Mouse (Mus musculus): ENCODE data around the gene Rab6a. TPM values are rescaled to one million over a fixed set of nuclear protein-coding genes. Genes with fewer than 3 reads are reported as not detected.

Rab6a gene
- 74.6 and 94.8 TPM in 2 replicates for polyA plus RNA-seq (2015; fragmentation: Nextera tagmentation; extraction: Ambion mirVana)

GRCm38 (mm10) chr7:100607214-100608129 is at the start of gene Rab6a:
Gene Rab6a, plus strand, starts transcription at chr7:100607410.

GRCm38 (mm10) chr7:100608130-100608741 is 1.0 kb downstream of the Rab6a start, which contains the start of gene Mrpl48:
Gene Mrpl48, minus strand, starts transcription at chr7:100608301.

GRCm38 (mm10) chr7:100662231-100662630 is 55.0 kb downstream of the Rab6a start, which contains the start of gene Plekhb1:
Gene Plekhb1, minus strand, starts transcription at chr7:100662414.

Other genes starting within 250 kb of the Rab6a start
- 7.0 and 7.6 TPM in 2 replicates for gene C2cd3, start 235.2 kb upstream of the Rab6a start, polyA plus RNA-seq (2015; fragmentation: Nextera tagmentation; extraction: Ambion mirVana)
- gene Ppme1, start 235.1 kb upstream of the Rab6a start, polyA plus RNA-seq (2015; fragmentation: Nextera tagmentation; extraction: Ambion mirVana): 31.2 and 35.7 TPM in 2 replicates
- gene Ucp3, start 134.4 kb upstream of the Rab6a start, polyA plus RNA-seq (2015; fragmentation: Nextera tagmentation; extraction: Ambion mirVana): 0.76 and 1.1 TPM in 2 replicates
- 205 and 275 TPM in 2 replicates for gene Ucp2, start 114.1 kb upstream of the Rab6a start, polyA plus RNA-seq (2015; fragmentation: Nextera tagmentation; extraction: Ambion mirVana)
- gene Dnajb13, start 92.5 kb upstream of the Rab6a start, polyA plus RNA-seq (2015; fragmentation: Nextera tagmentation; extraction: Ambion mirVana): 0.30 and 0.48 TPM in 2 replicates
- 10.5 and 14.4 TPM in 2 replicates for gene Coa4, start 70.3 kb upstream of the Rab6a start, polyA plus RNA-seq (2015; fragmentation: Nextera tagmentation; extraction: Ambion mirVana)
- 102 and 107 TPM in 2 replicates for gene Mrpl48, start 891 bp downstream of the Rab6a start, polyA plus RNA-seq (2015; fragmentation: Nextera tagmentation; extraction: Ambion mirVana)
- gene Plekhb1, start 55.0 kb downstream of the Rab6a start, polyA plus RNA-seq (2015; fragmentation: Nextera tagmentation; extraction: Ambion mirVana): 13.7 and 19.6 TPM in 2 replicates
- gene Fam168a, start 99.2 kb downstream of the Rab6a start, polyA plus RNA-seq (2015; fragmentation: Nextera tagmentation; extraction: Ambion mirVana): 22.6 and 29.2 TPM in 2 replicates